Mouse (Mus musculus): ENCODE results near the gene Timeless. TPM values are rescaled to one million over a fixed set of nuclear protein-coding genes. Genes with fewer than 3 reads are reported as not detected.
"Not testable (repeated sequence)": the region's sequence is repeated elsewhere in the genome, so short reads cannot be mapped to it uniquely, and the experiment has no call there.

The Timeless gene
- polyA plus RNA-seq, 1 experiment from 2014 or later, result 32.2 TPM

DNA sequence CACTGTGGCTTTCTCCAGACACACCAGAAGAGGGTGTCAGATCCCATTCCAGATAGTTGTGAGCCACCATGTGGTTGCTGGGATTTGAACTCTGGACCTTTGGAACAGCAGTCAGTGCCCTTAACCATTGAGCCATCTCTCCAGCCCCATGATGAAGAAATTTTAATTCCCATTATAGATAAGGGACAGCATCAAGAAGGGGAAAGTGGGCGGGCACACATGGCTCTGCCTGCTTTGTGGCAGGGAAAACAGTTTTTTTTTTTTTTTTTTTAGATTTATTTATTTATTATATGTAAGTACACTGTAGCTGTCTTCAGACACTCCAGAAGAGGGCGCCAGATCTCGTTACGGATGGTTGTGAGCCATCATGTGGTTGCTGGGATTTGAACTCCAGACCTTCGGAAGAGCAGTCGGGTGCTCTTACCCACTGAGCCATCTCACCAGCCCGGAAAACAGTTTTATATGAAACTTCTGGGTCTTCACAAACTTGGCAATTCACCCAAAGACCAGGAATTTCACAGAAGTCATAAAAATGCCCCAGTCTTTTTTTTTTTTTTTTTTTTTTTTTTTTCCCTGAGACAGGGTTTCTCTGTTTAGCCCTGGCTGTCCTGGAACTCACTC is 41.1 kb downstream of the Timeless start:
- not testable (repeated sequence) for H3K27ac ChIP-seq (ENCODE audit: low read length); H3K36me3 ChIP-seq (ENCODE audit: control insufficient read depth, insufficient read depth); ATAC-seq; H3K4me3 ChIP-seq (replicated peaks; ENCODE audit: low read length); H3K4me2 ChIP-seq (ENCODE audit: low read length); H3K9me3 ChIP-seq (ENCODE audit: control insufficient read depth, low read length); H3K27me3 ChIP-seq (replicated peaks; ENCODE audit: control insufficient read depth, insufficient read depth, low read length); H3K9ac ChIP-seq (replicated peaks; ENCODE audit: low read depth, low read length); H3K4me1 ChIP-seq (replicated peaks; ENCODE audit: control insufficient read depth, insufficient read depth, low read length)
- 97% methylated on average over 4 of the region's 7 CpGs for WGBS

DNA sequence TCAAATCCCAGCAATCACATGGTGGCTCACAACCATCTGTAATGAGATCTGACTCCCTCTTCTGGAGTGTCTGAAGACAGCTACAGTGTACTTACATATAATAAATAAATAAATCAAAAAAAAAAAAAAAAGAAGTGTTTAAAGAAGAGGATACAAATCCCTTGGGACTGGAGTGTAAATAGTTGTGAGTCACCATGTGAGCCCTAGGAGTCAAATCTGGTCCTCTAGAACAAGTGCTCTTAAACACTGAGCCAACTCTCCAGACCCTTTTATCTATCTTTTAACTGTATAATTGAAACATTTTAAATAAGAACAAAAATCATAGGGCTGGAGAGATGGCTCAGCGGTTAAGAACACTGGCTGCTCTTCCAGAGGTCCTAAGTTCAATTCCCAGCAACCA is 43.5 kb downstream of the Timeless start:
- H3K9me3 ChIP-seq (ENCODE audit: control insufficient read depth, low read length); H3K4me3 ChIP-seq (replicated peaks; ENCODE audit: low read length); H3K36me3 ChIP-seq (ENCODE audit: control insufficient read depth, insufficient read depth); H3K4me1 ChIP-seq (replicated peaks; ENCODE audit: control insufficient read depth, insufficient read depth, low read length); H3K4me2 ChIP-seq (ENCODE audit: low read length); H3K9ac ChIP-seq (replicated peaks; ENCODE audit: low read depth, low read length); H3K27ac ChIP-seq (ENCODE audit: low read length); ATAC-seq; H3K27me3 ChIP-seq (replicated peaks; ENCODE audit: control insufficient read depth, insufficient read depth, low read length): not testable (repeated sequence)
- 100% methylated on average over 1 of the region's 1 CpGs for WGBS

DNA sequence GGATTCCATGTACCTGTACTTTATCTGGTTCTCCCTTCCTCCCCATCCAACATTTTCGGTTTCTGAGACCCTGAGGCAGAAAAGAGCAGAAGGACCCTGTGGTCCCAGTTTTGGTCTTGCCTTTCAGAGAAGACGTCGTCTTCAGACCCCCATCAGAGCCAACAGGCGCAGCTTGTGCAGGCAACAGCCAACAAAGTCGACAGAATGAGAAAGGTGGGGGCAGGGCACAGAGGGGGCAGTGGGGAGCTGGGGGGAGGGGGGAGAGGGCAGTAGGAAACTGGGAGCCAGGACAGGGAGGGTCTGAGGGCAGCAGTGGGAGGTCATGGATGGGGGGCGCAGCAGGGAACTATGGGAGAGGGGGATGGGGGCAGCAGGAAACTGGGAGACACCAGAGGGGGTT is 46.3 kb downstream of the Timeless start:
- Histone ChIP-seq H3K27me3 (replicated peaks; ENCODE audit: control insufficient read depth, insufficient read depth, low read length) (no peaks in the 10 kb centered on the region), H3K4me3 (replicated peaks; ENCODE audit: low read length) (no peak overlapping the region), H3K4me1 (replicated peaks; ENCODE audit: control insufficient read depth, insufficient read depth, low read length) (no peaks in the 10 kb centered on the region), H3K9me3 (ENCODE audit: control insufficient read depth, low read length) (no peaks in the 10 kb centered on the region), H3K36me3 (ENCODE audit: control insufficient read depth, insufficient read depth) (peaks cover 13% of the 10 kb centered on the region), H3K4me2 (ENCODE audit: low read length) (no peak overlapping the region), H3K27ac (ENCODE audit: low read length) (no peak overlapping the region), H3K9ac (replicated peaks; ENCODE audit: low read depth, low read length) (no peak overlapping the region)
- WGBS, result 49% methylated on average over 6 of the region's 6 CpGs
- ATAC-seq, result no peak

GRCm38 (mm10) chr10:128280943-128281342 is 49.1 kb downstream of the Timeless start:
- H3K4me3 ChIP-seq (replicated peaks; ENCODE audit: low read length), result no peak overlapping the region
- H3K4me1 ChIP-seq (replicated peaks; ENCODE audit: control insufficient read depth, insufficient read depth, low read length), result no peaks in the 10 kb centered on the region
- H3K4me2 ChIP-seq (ENCODE audit: low read length), result no peak overlapping the region
- 87% methylated on average over 6 of the region's 6 CpGs for WGBS
- ATAC-seq, result no peak
- no peak overlapping the region for H3K27ac ChIP-seq (ENCODE audit: low read length)
- no peaks in the 10 kb centered on the region for H3K9me3 ChIP-seq (ENCODE audit: control insufficient read depth, low read length)
- H3K27me3 ChIP-seq (replicated peaks; ENCODE audit: control insufficient read depth, insufficient read depth, low read length), result no peaks in the 10 kb centered on the region
- peaks cover 19% of the 10 kb centered on the region for H3K36me3 ChIP-seq (ENCODE audit: control insufficient read depth, insufficient read depth)
- H3K9ac ChIP-seq (replicated peaks; ENCODE audit: low read depth, low read length), result no peak overlapping the region

DNA sequence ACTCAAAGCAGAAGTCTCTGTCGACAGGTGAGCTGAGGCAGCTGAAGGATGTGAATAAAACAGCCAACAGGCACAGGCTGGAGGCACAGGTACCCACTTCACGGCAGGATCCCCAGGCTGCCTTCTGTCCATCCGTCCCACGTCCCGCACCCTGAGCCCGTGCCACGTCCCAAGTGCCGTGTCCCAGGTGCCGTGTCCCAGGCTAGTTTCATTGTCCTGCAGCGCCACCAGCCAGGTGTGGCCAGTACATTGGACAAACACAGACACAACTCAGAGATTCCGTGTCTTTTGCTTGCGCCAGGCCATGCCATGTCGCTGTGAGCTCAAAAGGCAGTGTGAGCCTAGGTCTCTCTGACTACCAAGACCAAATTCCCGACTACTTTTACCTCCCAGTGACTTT is 49.8 kb downstream of the Timeless start:
- H3K9me3 ChIP-seq (ENCODE audit: control insufficient read depth, low read length), result no peaks in the 10 kb centered on the region
- H3K4me3 ChIP-seq (replicated peaks; ENCODE audit: low read length), result no peak overlapping the region
- peaks cover 19% of the 10 kb centered on the region for H3K36me3 ChIP-seq (ENCODE audit: control insufficient read depth, insufficient read depth)
- H3K9ac ChIP-seq (replicated peaks; ENCODE audit: low read depth, low read length), result no peak overlapping the region
- H3K27me3 ChIP-seq (replicated peaks; ENCODE audit: control insufficient read depth, insufficient read depth, low read length), result no peaks in the 10 kb centered on the region
- H3K4me2 ChIP-seq (ENCODE audit: low read length), result no peak overlapping the region
- no peak for ATAC-seq
- H3K4me1 ChIP-seq (replicated peaks; ENCODE audit: control insufficient read depth, insufficient read depth, low read length), result no peaks in the 10 kb centered on the region
- WGBS, result 92% methylated on average over 14 of the region's 14 CpGs
- no peak overlapping the region for H3K27ac ChIP-seq (ENCODE audit: low read length)

DNA sequence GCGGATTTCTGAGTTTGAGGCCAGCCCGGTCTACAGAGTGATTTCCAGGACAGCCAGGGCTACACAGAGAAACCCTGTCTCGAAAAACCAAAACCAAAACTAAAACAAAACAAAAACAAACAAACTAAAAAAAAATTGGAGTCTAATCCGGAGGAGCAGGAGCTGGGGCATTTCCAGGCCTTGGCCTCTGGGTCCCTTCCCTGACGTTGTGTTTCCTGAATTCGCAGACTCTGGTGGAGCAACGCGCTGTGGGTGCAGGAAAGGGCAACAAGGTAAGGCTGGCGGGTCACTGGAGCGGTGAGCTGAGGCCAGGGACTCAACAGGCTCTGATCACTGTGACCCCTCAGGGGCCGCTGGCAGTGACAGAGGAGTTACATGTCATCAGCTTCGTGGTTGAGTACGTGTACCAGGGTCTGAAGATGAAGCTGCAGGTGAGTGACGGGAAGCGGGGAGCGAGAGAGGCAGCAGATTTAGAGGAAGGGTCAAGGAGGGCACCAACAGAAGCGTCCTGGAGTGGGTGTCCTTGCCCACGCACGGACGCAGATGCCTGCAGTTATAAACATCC is 51.1 kb downstream of the Timeless start:
- Histone ChIP-seq H3K4me3 (replicated peaks; ENCODE audit: low read length) (no peak overlapping the region), H3K36me3 (ENCODE audit: control insufficient read depth, insufficient read depth) (peaks cover 19% of the 10 kb centered on the region), H3K9me3 (ENCODE audit: control insufficient read depth, low read length) (no peaks in the 10 kb centered on the region), H3K4me1 (replicated peaks; ENCODE audit: control insufficient read depth, insufficient read depth, low read length) (no peaks in the 10 kb centered on the region), H3K27me3 (replicated peaks; ENCODE audit: control insufficient read depth, insufficient read depth, low read length) (no peaks in the 10 kb centered on the region), H3K27ac (ENCODE audit: low read length) (no peak overlapping the region), H3K9ac (replicated peaks; ENCODE audit: low read depth, low read length) (no peak overlapping the region), H3K4me2 (ENCODE audit: low read length) (no peak overlapping the region)
- 87% methylated on average over 20 of the region's 20 CpGs for WGBS
- ATAC-seq, result no peak

- H3K36me3 ChIP-seq (ENCODE audit: control insufficient read depth, insufficient read depth), result peaks cover 15% of the 10 kb centered on the region
- 64% methylated on average over 31 of the region's 31 CpGs for WGBS
- H3K4me3 ChIP-seq (replicated peaks; ENCODE audit: low read length), result no peak overlapping the region
- no peak overlapping the region for H3K4me2 ChIP-seq (ENCODE audit: low read length)
- ATAC-seq, result peak; percentile 38; the same call in 1 of the 2 replicates
- H3K4me1 ChIP-seq (replicated peaks; ENCODE audit: control insufficient read depth, insufficient read depth, low read length), result no peaks in the 10 kb centered on the region
- H3K9me3 ChIP-seq (ENCODE audit: control insufficient read depth, low read length), result no peaks in the 10 kb centered on the region
- no peaks in the 10 kb centered on the region for H3K27me3 ChIP-seq (replicated peaks; ENCODE audit: control insufficient read depth, insufficient read depth, low read length)
- no peak overlapping the region for H3K27ac ChIP-seq (ENCODE audit: low read length)
- no peak overlapping the region for H3K9ac ChIP-seq (replicated peaks; ENCODE audit: low read depth, low read length)
Observed at GRCm38 (mm10) chr10:128283604-128284579, 52.0 kb downstream of the Timeless start.

- H3K27me3 ChIP-seq (replicated peaks; ENCODE audit: control insufficient read depth, insufficient read depth, low read length); H3K4me1 ChIP-seq (replicated peaks; ENCODE audit: control insufficient read depth, insufficient read depth, low read length); H3K36me3 ChIP-seq (ENCODE audit: control insufficient read depth, insufficient read depth); ATAC-seq; H3K4me2 ChIP-seq (ENCODE audit: low read length); H3K9me3 ChIP-seq (ENCODE audit: control insufficient read depth, low read length); H3K4me3 ChIP-seq (replicated peaks; ENCODE audit: low read length); H3K27ac ChIP-seq (ENCODE audit: low read length); H3K9ac ChIP-seq (replicated peaks; ENCODE audit: low read depth, low read length): not testable (repeated sequence)
- 100% methylated on average over 1 of the region's 1 CpGs for WGBS
Observed at GRCm38 (mm10) chr10:128290594-128290993, 58.7 kb downstream of the Timeless start.

- Histone ChIP-seq H3K4me1 (replicated peaks; ENCODE audit: control insufficient read depth, insufficient read depth, low read length) (0 out of 2 replicates have a peak, but pooled peaks cover 2% of the 10 kb centered on the region), H3K9ac (replicated peaks; ENCODE audit: low read depth, low read length) (no peak overlapping the region), H3K36me3 (ENCODE audit: control insufficient read depth, insufficient read depth) (0 out of 2 replicates have a peak, but pooled peaks cover 3% of the 10 kb centered on the region), H3K4me3 (replicated peaks; ENCODE audit: low read length) (no peak overlapping the region), H3K27ac (ENCODE audit: low read length) (no peak overlapping the region), H3K4me2 (ENCODE audit: low read length) (no peak overlapping the region), H3K27me3 (replicated peaks; ENCODE audit: control insufficient read depth, insufficient read depth, low read length) (no peaks in the 10 kb centered on the region), H3K9me3 (ENCODE audit: control insufficient read depth, low read length) (no peaks in the 10 kb centered on the region)
- ATAC-seq, result peak; percentile 28; the same call in 1 of the 2 replicates
- WGBS, result 44% methylated on average over 13 of the region's 13 CpGs
Observed at GRCm38 (mm10) chr10:128296370-128297090, 64.7 kb downstream of the Timeless start.
